Mouse (Mus musculus): Measurements from ENCODE around the gene Prm1. TPM values are rescaled to one million over a fixed set of nuclear protein-coding genes. Genes with fewer than 3 reads are reported as not detected.
A peak's percentile ranks its signal among the peaks of the same experiment; 100 is the strongest.
"Not testable (repeated sequence)": the region's sequence is repeated elsewhere in the genome, so short reads cannot be mapped to it uniquely, and the experiment has no call there.

The Prm1 gene
- not detected for total RNA-seq (2021)

GRCm38 (mm10) chr16:10805789-10806527 is at the start of gene Prm1:
TSS of gene Prm1 (minus strand) at chr16:10805839.
- DNase-seq, result no peak
- intact Hi-C loops (cut with DNase I), result no loop called here

GRCm38 (mm10) chr16:10852216-10852615 is 46.6 kb upstream of the Prm1 start:
- intact Hi-C loops (cut with DNase I); DNase-seq: not testable (repeated sequence)

DNA sequence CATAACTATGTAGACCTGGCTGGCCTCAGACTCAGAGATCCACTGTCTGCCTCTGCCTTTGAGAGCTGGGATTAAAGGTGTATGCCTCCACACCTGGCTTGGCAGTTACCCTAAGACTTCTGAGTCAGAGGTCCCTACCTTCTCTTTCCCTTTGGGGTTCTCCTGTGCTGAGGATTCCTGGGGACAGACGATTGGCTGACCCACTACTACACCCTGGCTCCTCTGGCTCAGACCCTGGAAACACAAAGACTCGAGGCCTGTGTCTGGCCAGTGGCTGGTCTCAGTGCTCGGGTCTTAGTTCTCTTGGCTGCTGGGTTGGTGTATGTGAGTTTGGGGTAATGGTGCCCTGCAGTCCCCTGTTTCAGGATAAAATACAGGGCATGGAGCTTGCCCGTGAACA is 45.3 kb upstream of the Prm1 start:
- DNase-seq, result no peak
- intact Hi-C loops (cut with DNase I), result no loop called here

DNA sequence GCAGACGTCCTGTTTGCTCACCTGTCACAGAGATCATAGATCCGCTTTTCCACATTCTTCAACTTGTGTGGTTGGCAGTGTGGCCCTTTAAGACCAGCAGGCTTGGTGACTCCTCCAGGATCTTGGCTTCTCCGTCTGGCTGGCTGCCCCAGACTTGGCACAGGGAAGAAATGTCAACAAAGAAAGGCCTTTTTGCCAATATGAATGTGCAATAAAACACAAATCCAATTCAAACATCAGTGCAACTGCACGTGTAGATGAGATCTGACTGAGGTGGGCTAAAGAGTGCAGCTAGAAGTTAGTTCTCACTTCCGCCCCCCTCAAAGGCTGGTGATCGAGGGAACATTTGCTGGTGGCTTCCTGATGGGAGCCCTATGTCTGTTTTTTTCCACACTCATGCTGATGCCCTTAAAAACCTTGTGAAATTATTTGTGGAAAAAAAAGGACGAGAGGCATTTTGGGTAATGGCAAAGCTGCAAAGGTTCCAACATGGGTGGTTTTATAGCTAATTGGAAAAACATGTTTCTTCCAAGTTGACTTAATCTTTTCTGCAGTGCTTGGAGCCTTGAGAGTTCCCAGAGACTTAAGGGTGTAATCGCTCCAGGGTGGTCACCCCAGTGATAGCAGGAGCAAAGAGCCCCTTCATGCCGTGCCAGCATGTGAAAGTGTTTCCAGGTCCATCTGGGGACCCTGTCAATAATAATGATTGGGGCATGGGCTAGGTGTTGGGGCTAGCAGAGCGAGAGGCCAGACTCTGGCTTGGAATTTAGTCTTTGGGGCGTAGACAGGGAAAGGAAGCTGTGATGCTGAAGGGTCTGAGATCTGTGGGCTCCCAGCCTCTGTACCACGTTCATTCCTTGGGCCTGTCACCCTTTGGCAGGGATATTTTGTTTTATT is 44.6 kb upstream of the Prm1 start:
- intact Hi-C loops (cut with DNase I), result loop anchor here (2.0 to 10.0 kb wide), 3 partner anchors 63 to 575 kb away; no protein-coding TSS in a partner anchor
- DNase-seq, result peak; percentile 61 to 74

GRCm38 (mm10) chr16:10846503-10846902 is 40.9 kb upstream of the Prm1 start:
- DNase-seq, result peak; percentile 77 to 83
- intact Hi-C loops (cut with DNase I), result loop anchor here (2.0 to 10.0 kb wide), 4 partner anchors 182 to 572 kb away; no protein-coding TSS in a partner anchor

- no peak for DNase-seq
- intact Hi-C loops (cut with DNase I), result loop anchor here (2.0 to 10.0 kb wide), 4 partner anchors 181 to 571 kb away; no protein-coding TSS in a partner anchor
Measured at GRCm38 (mm10) chr16:10845952-10846351, 40.3 kb upstream of the Prm1 start.

GRCm38 (mm10) chr16:10844319-10844670 is 38.7 kb upstream of the Prm1 start:
- intact Hi-C loops (cut with DNase I), result loop anchor here (10.0 kb wide), 2 partner anchors 179 to 569 kb away; no protein-coding TSS in a partner anchor
- no peak for DNase-seq

- peak; percentile 69 to 72 for DNase-seq
- intact Hi-C loops (cut with DNase I), result loop anchor here (10.0 kb wide), 2 partner anchors 179 to 569 kb away; no protein-coding TSS in a partner anchor
Measured at GRCm38 (mm10) chr16:10843486-10844318, 38.1 kb upstream of the Prm1 start.

GRCm38 (mm10) chr16:10842282-10842855 is 36.7 kb upstream of the Prm1 start:
- intact Hi-C loops (cut with DNase I), result loop anchor here (10.0 kb wide), 2 partner anchors 178 to 568 kb away; no protein-coding TSS in a partner anchor
- DNase-seq, result no peak

DNA sequence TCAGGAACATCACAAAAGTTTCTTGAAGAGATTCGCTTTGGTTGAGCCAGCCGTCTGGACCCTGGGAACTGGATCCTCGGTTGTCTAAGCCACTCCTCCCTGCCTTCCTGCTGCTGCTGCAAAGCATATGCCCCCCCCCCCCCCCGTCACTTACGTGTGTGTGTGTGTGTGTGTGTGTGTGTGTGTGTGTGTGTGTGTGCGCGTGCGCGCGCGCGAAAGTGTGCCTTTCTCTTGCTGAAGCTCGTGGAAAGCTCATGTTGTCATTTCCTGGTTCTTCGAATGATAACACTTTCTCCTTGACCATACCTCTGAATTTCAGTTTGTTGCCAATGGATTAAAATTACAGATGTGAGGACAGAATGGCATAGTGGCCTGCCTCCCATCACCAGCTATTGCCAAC is 34.4 kb upstream of the Prm1 start:
- DNase-seq, result no peak
- intact Hi-C loops (cut with DNase I), result loop anchor here (10.0 kb wide), 2 partner anchors 175 to 565 kb away; no protein-coding TSS in a partner anchor

GRCm38 (mm10) chr16:10838487-10839245 is 33.0 kb upstream of the Prm1 start:
- intact Hi-C loops (cut with DNase I), result no loop called here
- peak in 1 of 2 experiments; percentile 49 for DNase-seq

GRCm38 (mm10) chr16:10837903-10838302 is 32.3 kb upstream of the Prm1 start:
- intact Hi-C loops (cut with DNase I), result no loop called here
- no peak for DNase-seq

GRCm38 (mm10) chr16:10837250-10837649 is 31.6 kb upstream of the Prm1 start:
- intact Hi-C loops (cut with DNase I), result no loop called here
- no peak for DNase-seq

GRCm38 (mm10) chr16:10836388-10836787 is 30.7 kb upstream of the Prm1 start:
- intact Hi-C loops (cut with DNase I), result no loop called here
- no peak for DNase-seq

- DNase-seq, result peak; percentile 90 to 91
- intact Hi-C loops (cut with DNase I), result no loop called here
Measured at GRCm38 (mm10) chr16:10834911-10835587, 29.4 kb upstream of the Prm1 start, which contains the start of gene Rmi2. TSS of gene Rmi2 (plus strand) at chr16:10835059.

GRCm38 (mm10) chr16:10834542-10834910 is 28.9 kb upstream of the Prm1 start:
- intact Hi-C loops (cut with DNase I), result no loop called here
- DNase-seq, result no peak

- intact Hi-C loops (cut with DNase I), result no loop called here
- no peak for DNase-seq
Measured at GRCm38 (mm10) chr16:10828461-10828805, 22.8 kb upstream of the Prm1 start.

GRCm38 (mm10) chr16:10827766-10828460 is 22.3 kb upstream of the Prm1 start:
- no peak for DNase-seq
- intact Hi-C loops (cut with DNase I), result no loop called here

All from heart, postnatal 10 days (tissue).